Mouse (Mus musculus): ENCODE data around the gene Shmt1. TPM values are rescaled to one million over a fixed set of nuclear protein-coding genes. Genes with fewer than 3 reads are reported as not detected.

Shmt1 gene
- polyA plus RNA-seq, 1 experiment from 2014 or later = 6.4 TPM

- Histone ChIP-seq H3K4me1 (replicated peaks; ENCODE audit: control insufficient read depth, insufficient read depth, low read length) (peaks cover 62% of the 10 kb centered on the region), H3K27ac (peak within 1 kb of the TSS; percentile 71), H3K4me2 (replicated peaks) (peak within 1 kb of the TSS; percentile 93), H3K9me3 (ENCODE audit: control insufficient read depth, low read length) (no peaks in the 10 kb centered on the region), H3K27me3 (ENCODE audit: control insufficient read depth, insufficient read depth, low read length) (no peaks in the 10 kb centered on the region), H3K36me3 (replicated peaks; ENCODE audit: control insufficient read depth, insufficient read depth) (peaks cover 33% of the 10 kb centered on the region), H3K4me3 (replicated peaks; ENCODE audit: low read length) (peak within 1 kb of the TSS; percentile 80), H3K9ac (peak within 1 kb of the TSS; percentile 81)
- under 1% methylated on average over 62 of the region's 62 CpGs for WGBS
- peak; percentile 93 for DNase-seq (ENCODE audit: low spot score)
- peak; percentile 100 for ATAC-seq (ENCODE audit: low FRiP score)
Observed at GRCm38 (mm10) chr11:60776829-60777740, 34.4 kb downstream of the Shmt1 start, which contains the start of the genes Top3a and Smcr8. Top3a (minus strand) TSS chr11:60777365. Smcr8 (plus strand) TSS chr11:60777524.

GRCm38 (mm10) chr11:60776107-60776828 is 35.2 kb downstream of the Shmt1 start:
- peaks cover 26% of the 10 kb centered on the region for H3K36me3 ChIP-seq (replicated peaks; ENCODE audit: control insufficient read depth, insufficient read depth)
- peak overlapping the region; percentile 81 for H3K9ac ChIP-seq
- H3K4me2 ChIP-seq (replicated peaks) = peak overlapping the region; percentile 93
- peak overlapping the region; percentile 71 for H3K27ac ChIP-seq
- no peak for DNase-seq (ENCODE audit: low spot score)
- WGBS = 5% methylated on average over 17 of the region's 17 CpGs
- peaks cover 54% of the 10 kb centered on the region for H3K4me1 ChIP-seq (replicated peaks; ENCODE audit: control insufficient read depth, insufficient read depth, low read length)
- ATAC-seq (ENCODE audit: low FRiP score) = no peak
- no peaks in the 10 kb centered on the region for H3K27me3 ChIP-seq (ENCODE audit: control insufficient read depth, insufficient read depth, low read length)
- H3K4me3 ChIP-seq (replicated peaks; ENCODE audit: low read length) = peak overlapping the region; percentile 80
- H3K9me3 ChIP-seq (ENCODE audit: control insufficient read depth, low read length) = no peaks in the 10 kb centered on the region

- Histone ChIP-seq H3K4me1 (replicated peaks; ENCODE audit: control insufficient read depth, insufficient read depth, low read length) (peaks cover 47% of the 10 kb centered on the region), H3K4me2 (replicated peaks) (peak overlapping the region; percentile 93), H3K27ac (no peak overlapping the region), H3K9ac (peak overlapping the region; percentile 81), H3K27me3 (ENCODE audit: control insufficient read depth, insufficient read depth, low read length) (no peaks in the 10 kb centered on the region), H3K4me3 (replicated peaks; ENCODE audit: low read length) (peak overlapping the region; percentile 80), H3K36me3 (replicated peaks; ENCODE audit: control insufficient read depth, insufficient read depth) (peaks cover 21% of the 10 kb centered on the region), H3K9me3 (ENCODE audit: control insufficient read depth, low read length) (no peaks in the 10 kb centered on the region)
- DNase-seq (ENCODE audit: low spot score) = no peak
- WGBS = 55% methylated on average over 6 of the region's 6 CpGs
- ATAC-seq (ENCODE audit: low FRiP score) = no peak
Observed at GRCm38 (mm10) chr11:60775578-60775977, 35.9 kb downstream of the Shmt1 start.

GRCm38 (mm10) chr11:60774841-60775240 is 36.7 kb downstream of the Shmt1 start:
- Histone ChIP-seq H3K9ac (peak overlapping the region; percentile 81; the same call in 1 of the 2 replicates), H3K4me1 (replicated peaks; ENCODE audit: control insufficient read depth, insufficient read depth, low read length) (peaks cover 39% of the 10 kb centered on the region), H3K27ac (no peak overlapping the region), H3K4me2 (replicated peaks) (no peak overlapping the region), H3K4me3 (replicated peaks; ENCODE audit: low read length) (no peak overlapping the region), H3K27me3 (ENCODE audit: control insufficient read depth, insufficient read depth, low read length) (no peaks in the 10 kb centered on the region), H3K9me3 (ENCODE audit: control insufficient read depth, low read length) (no peaks in the 10 kb centered on the region), H3K36me3 (replicated peaks; ENCODE audit: control insufficient read depth, insufficient read depth) (peaks cover 13% of the 10 kb centered on the region; the same call in 1 of the 2 replicates)
- no peak for DNase-seq (ENCODE audit: low spot score)
- 93% methylated on average over 1 of the region's 1 CpGs for WGBS
- ATAC-seq (ENCODE audit: low FRiP score) = no peak

- Histone ChIP-seq H3K4me1 (replicated peaks; ENCODE audit: control insufficient read depth, insufficient read depth, low read length) (peaks cover 33% of the 10 kb centered on the region), H3K36me3 (replicated peaks; ENCODE audit: control insufficient read depth, insufficient read depth) (peaks cover 7% of the 10 kb centered on the region; the same call in 1 of the 2 replicates), H3K4me2 (replicated peaks) (no peak overlapping the region), H3K27me3 (ENCODE audit: control insufficient read depth, insufficient read depth, low read length) (no peaks in the 10 kb centered on the region), H3K27ac (no peak overlapping the region), H3K9ac (no peak overlapping the region), H3K9me3 (ENCODE audit: control insufficient read depth, low read length) (no peaks in the 10 kb centered on the region), H3K4me3 (replicated peaks; ENCODE audit: low read length) (no peak overlapping the region)
- DNase-seq (ENCODE audit: low spot score) = no peak
- ATAC-seq (ENCODE audit: low FRiP score) = no peak
- WGBS = 87% methylated on average over 3 of the region's 3 CpGs
Observed at GRCm38 (mm10) chr11:60774158-60774689, 37.3 kb downstream of the Shmt1 start.

- Histone ChIP-seq H3K4me3 (replicated peaks; ENCODE audit: low read length) (no peak overlapping the region), H3K4me2 (replicated peaks) (no peak overlapping the region), H3K27ac (no peak overlapping the region), H3K36me3 (replicated peaks; ENCODE audit: control insufficient read depth, insufficient read depth) (no peaks in the 10 kb centered on the region), H3K9me3 (ENCODE audit: control insufficient read depth, low read length) (no peaks in the 10 kb centered on the region), H3K4me1 (replicated peaks; ENCODE audit: control insufficient read depth, insufficient read depth, low read length) (peaks cover 19% of the 10 kb centered on the region), H3K27me3 (ENCODE audit: control insufficient read depth, insufficient read depth, low read length) (no peaks in the 10 kb centered on the region), H3K9ac (no peak overlapping the region)
- DNase-seq (ENCODE audit: low spot score) = no peak
- WGBS = 82% methylated on average over 4 of the region's 4 CpGs
- no peak for ATAC-seq (ENCODE audit: low FRiP score)
Observed at GRCm38 (mm10) chr11:60772161-60772560, 39.4 kb downstream of the Shmt1 start.

- H3K36me3 ChIP-seq (replicated peaks; ENCODE audit: control insufficient read depth, insufficient read depth) = no peaks in the 10 kb centered on the region
- H3K9me3 ChIP-seq (ENCODE audit: control insufficient read depth, low read length) = no peaks in the 10 kb centered on the region
- H3K9ac ChIP-seq = no peak overlapping the region
- DNase-seq (ENCODE audit: low spot score) (no peak), ATAC-seq (ENCODE audit: low FRiP score) (no peak)
- no peak overlapping the region for H3K4me3 ChIP-seq (replicated peaks; ENCODE audit: low read length)
- peaks cover 10% of the 10 kb centered on the region for H3K4me1 ChIP-seq (replicated peaks; ENCODE audit: control insufficient read depth, insufficient read depth, low read length)
- H3K27ac ChIP-seq = no peak overlapping the region
- no peaks in the 10 kb centered on the region for H3K27me3 ChIP-seq (ENCODE audit: control insufficient read depth, insufficient read depth, low read length)
- H3K4me2 ChIP-seq (replicated peaks) = no peak overlapping the region
- WGBS = 78% methylated on average over 3 of the region's 3 CpGs
Observed at GRCm38 (mm10) chr11:60770776-60771175, 40.7 kb downstream of the Shmt1 start.

- no peaks in the 10 kb centered on the region for H3K36me3 ChIP-seq (replicated peaks; ENCODE audit: control insufficient read depth, insufficient read depth)
- ATAC-seq (ENCODE audit: low FRiP score) = no peak
- no peaks in the 10 kb centered on the region for H3K27me3 ChIP-seq (ENCODE audit: control insufficient read depth, insufficient read depth, low read length)
- H3K27ac ChIP-seq = no peak overlapping the region
- no peak overlapping the region for H3K9ac ChIP-seq
- no peak overlapping the region for H3K4me2 ChIP-seq (replicated peaks)
- H3K4me1 ChIP-seq (replicated peaks; ENCODE audit: control insufficient read depth, insufficient read depth, low read length) = no peaks in the 10 kb centered on the region
- WGBS = 94% methylated on average over 2 of the region's 2 CpGs
- H3K4me3 ChIP-seq (replicated peaks; ENCODE audit: low read length) = no peak overlapping the region
- no peak for DNase-seq (ENCODE audit: low spot score)
- H3K9me3 ChIP-seq (ENCODE audit: control insufficient read depth, low read length) = no peaks in the 10 kb centered on the region
Observed at GRCm38 (mm10) chr11:60769322-60769721, 42.2 kb downstream of the Shmt1 start.

- DNase-seq (ENCODE audit: low spot score) (no peak), ATAC-seq (ENCODE audit: low FRiP score) (no peak)
- WGBS = 89% methylated on average over 4 of the region's 4 CpGs
Observed at GRCm38 (mm10) chr11:60766969-60767368, 44.5 kb downstream of the Shmt1 start.

More at GRCm38 (mm10) chr11:60766969-60767368, 44.5 kb downstream of the Shmt1 start:
- Histone ChIP-seq H3K27me3 (ENCODE audit: control insufficient read depth, insufficient read depth, low read length) (no peaks in the 10 kb centered on the region), H3K9me3 (ENCODE audit: control insufficient read depth, low read length) (no peaks in the 10 kb centered on the region), H3K4me3 (replicated peaks; ENCODE audit: low read length) (no peak overlapping the region), H3K4me2 (replicated peaks) (no peak overlapping the region), H3K9ac (no peak overlapping the region), H3K27ac (no peak overlapping the region), H3K4me1 (replicated peaks; ENCODE audit: control insufficient read depth, insufficient read depth, low read length) (no peaks in the 10 kb centered on the region), H3K36me3 (replicated peaks; ENCODE audit: control insufficient read depth, insufficient read depth) (peaks cover 4% of the 10 kb centered on the region)

Measured in hindbrain, embryonic 14.5 days (tissue).